Mouse (Mus musculus): Measurements from ENCODE around the gene Pou4f2. TPM values are rescaled to one million over a fixed set of nuclear protein-coding genes. Genes with fewer than 3 reads are reported as not detected.

Gene Pou4f2
- polyA plus RNA-seq, 1 experiment from 2014 or later: not detected

- TF ChIP-seq EP300 (optimal IDR thresholded peaks at IDR 0.05): no peak
- TF ChIP-seq CTCF (IDR thresholded peaks at IDR 0.05; ENCODE audit: low read depth): no peak
- H3K4me2 ChIP-seq (replicated peaks; ENCODE audit: low read depth): no peak overlapping the region
- H3K9me3 ChIP-seq (ENCODE audit: control insufficient read depth, low read length): no peaks in the 10 kb centered on the region
- no peaks in the 10 kb centered on the region for H3K4me1 ChIP-seq (replicated peaks; ENCODE audit: control insufficient read depth, insufficient read depth)
- WGBS: 0% methylated on average over 18 of the region's 18 CpGs
- ATAC-seq (ENCODE audit: low FRiP score, low TSS enrichment) (no peak), DNase-seq (ENCODE audit: low spot score) (peak; percentile 59)
- no peak overlapping the region for H3K4me3 ChIP-seq (ENCODE audit: low read depth, low read length)
- H3K9ac ChIP-seq (ENCODE audit: low read length): no peak overlapping the region
- H3K36me3 ChIP-seq (ENCODE audit: control insufficient read depth, insufficient read depth, low read length): no peaks in the 10 kb centered on the region
- H3K27me3 ChIP-seq (ENCODE audit: control insufficient read depth, insufficient read depth, low read length): peaks cover 7% of the 10 kb centered on the region; the same call in 1 of the 2 replicates
- H3K27ac ChIP-seq (replicated peaks): no peak overlapping the region
Observed at GRCm38 (mm10) chr8:78438121-78438520, 1.7 kb upstream of the Pou4f2 start.

- Histone ChIP-seq H3K4me3 (ENCODE audit: low read depth, low read length) (no peak overlapping the region), H3K27me3 (ENCODE audit: control insufficient read depth, insufficient read depth, low read length) (peaks cover 7% of the 10 kb centered on the region; the same call in 1 of the 2 replicates), H3K27ac (replicated peaks) (no peak overlapping the region), H3K9me3 (ENCODE audit: control insufficient read depth, low read length) (no peaks in the 10 kb centered on the region), H3K36me3 (ENCODE audit: control insufficient read depth, insufficient read depth, low read length) (no peaks in the 10 kb centered on the region), H3K9ac (ENCODE audit: low read length) (no peak overlapping the region), H3K4me1 (replicated peaks; ENCODE audit: control insufficient read depth, insufficient read depth) (no peaks in the 10 kb centered on the region), H3K4me2 (replicated peaks; ENCODE audit: low read depth) (no peak overlapping the region)
- ATAC-seq (ENCODE audit: low FRiP score, low TSS enrichment) (no peak), DNase-seq (ENCODE audit: low spot score) (no peak)
- WGBS: 4% methylated on average over 32 of the region's 32 CpGs
- TF ChIP-seq EP300 (optimal IDR thresholded peaks at IDR 0.05) (no peak), CTCF (IDR thresholded peaks at IDR 0.05; ENCODE audit: low read depth) (no peak)
Observed at GRCm38 (mm10) chr8:78437140-78438045, 948 bp upstream of the Pou4f2 start.

- H3K36me3 ChIP-seq (ENCODE audit: control insufficient read depth, insufficient read depth, low read length): no peaks in the 10 kb centered on the region
- peak overlapping the region; percentile 33; the same call in 1 of the 2 replicates for H3K4me3 ChIP-seq (ENCODE audit: low read depth, low read length)
- H3K9ac ChIP-seq (ENCODE audit: low read length): no peak overlapping the region
- H3K4me1 ChIP-seq (replicated peaks; ENCODE audit: control insufficient read depth, insufficient read depth): no peaks in the 10 kb centered on the region
- H3K9me3 ChIP-seq (ENCODE audit: control insufficient read depth, low read length): no peaks in the 10 kb centered on the region
- peak overlapping the region; percentile 45 for H3K4me2 ChIP-seq (replicated peaks; ENCODE audit: low read depth)
- H3K27ac ChIP-seq (replicated peaks): no peak overlapping the region
- ATAC-seq (ENCODE audit: low FRiP score, low TSS enrichment) (no peak), DNase-seq (ENCODE audit: low spot score) (no peak)
- 2% methylated on average over 14 of the region's 25 CpGs for WGBS
- TF ChIP-seq CTCF (IDR thresholded peaks at IDR 0.05; ENCODE audit: low read depth): no peak
- no peak for TF ChIP-seq EP300 (optimal IDR thresholded peaks at IDR 0.05)
- H3K27me3 ChIP-seq (ENCODE audit: control insufficient read depth, insufficient read depth, low read length): peaks cover 7% of the 10 kb centered on the region; the same call in 1 of the 2 replicates
Observed at GRCm38 (mm10) chr8:78436661-78437060, 216 bp upstream of the Pou4f2 start.

DNA sequence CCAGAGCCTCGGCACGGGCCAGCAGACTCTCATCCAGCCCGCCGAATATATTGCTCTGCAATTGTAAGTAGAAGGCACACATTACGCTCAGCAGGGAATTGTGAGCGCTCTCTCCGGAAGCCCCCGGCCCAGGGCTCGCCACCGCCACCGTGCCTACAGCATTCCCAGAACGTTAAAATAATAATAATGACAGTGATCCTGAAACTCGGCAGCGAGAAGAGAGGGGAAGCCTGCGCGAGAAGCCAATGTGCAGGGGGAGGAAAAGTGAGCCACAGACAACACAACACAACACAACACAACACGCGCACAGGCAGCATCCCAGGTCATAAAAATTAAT lies 853 bp downstream of the Pou4f2 start:
- Histone ChIP-seq H3K27ac (replicated peaks) (no peak overlapping the region), H3K27me3 (ENCODE audit: control insufficient read depth, insufficient read depth, low read length) (peaks cover 7% of the 10 kb centered on the region; the same call in 1 of the 2 replicates), H3K4me3 (ENCODE audit: low read depth, low read length) (no peak overlapping the region), H3K9ac (ENCODE audit: low read length) (no peak overlapping the region), H3K36me3 (ENCODE audit: control insufficient read depth, insufficient read depth, low read length) (no peaks in the 10 kb centered on the region), H3K4me2 (replicated peaks; ENCODE audit: low read depth) (no peak overlapping the region), H3K9me3 (ENCODE audit: control insufficient read depth, low read length) (no peaks in the 10 kb centered on the region), H3K4me1 (replicated peaks; ENCODE audit: control insufficient read depth, insufficient read depth) (no peaks in the 10 kb centered on the region)
- no peak for ATAC-seq (ENCODE audit: low FRiP score, low TSS enrichment)
- WGBS: 3% methylated on average over 18 of the region's 18 CpGs
- no peak for DNase-seq (ENCODE audit: low spot score)
- TF ChIP-seq EP300 (optimal IDR thresholded peaks at IDR 0.05) (no peak), CTCF (IDR thresholded peaks at IDR 0.05; ENCODE audit: low read depth) (no peak)

DNA sequence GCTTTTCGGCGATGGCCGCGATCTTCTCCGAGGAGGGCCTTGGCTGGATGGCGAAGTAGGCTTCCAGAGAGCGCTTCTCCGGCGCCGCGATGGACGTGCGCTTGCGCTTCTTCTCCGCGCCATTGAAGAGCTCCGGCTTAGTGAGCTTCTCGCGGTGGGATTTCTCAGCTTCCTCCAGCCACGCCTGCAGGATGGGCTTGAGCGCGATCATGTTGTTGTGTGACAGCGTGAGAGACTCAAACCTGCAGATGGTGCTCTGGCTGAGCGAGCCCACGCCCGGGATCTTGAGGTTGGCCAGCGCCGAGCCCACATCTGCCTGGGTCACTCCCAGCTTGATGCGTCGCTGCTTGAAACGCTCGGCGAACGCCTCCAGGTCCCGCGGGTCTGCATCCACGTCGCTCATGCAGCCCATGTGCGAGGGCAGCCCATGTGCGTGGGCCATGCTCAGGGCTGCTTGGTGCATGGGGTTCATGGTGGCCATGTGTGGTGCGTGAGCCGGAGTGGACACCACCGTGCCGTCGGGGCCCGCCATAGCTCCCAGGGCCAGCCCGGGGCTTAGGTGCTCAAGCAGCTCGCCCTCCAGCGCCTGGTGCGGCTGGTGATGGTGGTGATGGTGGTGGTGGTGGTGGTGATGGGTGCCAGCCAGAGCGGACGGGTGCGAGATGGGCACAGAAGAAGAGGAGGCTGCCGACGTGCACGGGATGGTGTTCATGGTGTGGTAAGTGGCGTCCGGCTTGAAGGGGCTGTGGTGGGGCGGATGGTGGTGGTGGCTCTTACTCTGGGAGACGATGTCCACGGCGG lies 1.4 kb downstream of the Pou4f2 start:
- no peak for TF ChIP-seq EP300 (optimal IDR thresholded peaks at IDR 0.05)
- no peak for TF ChIP-seq CTCF (IDR thresholded peaks at IDR 0.05; ENCODE audit: low read depth)
- WGBS: 2% methylated on average over 59 of the region's 62 CpGs
- Histone ChIP-seq H3K9ac (ENCODE audit: low read length) (no peak overlapping the region), H3K4me1 (replicated peaks; ENCODE audit: control insufficient read depth, insufficient read depth) (no peaks in the 10 kb centered on the region), H3K27ac (replicated peaks) (no peak overlapping the region), H3K4me3 (ENCODE audit: low read depth, low read length) (no peak overlapping the region), H3K36me3 (ENCODE audit: control insufficient read depth, insufficient read depth, low read length) (no peaks in the 10 kb centered on the region), H3K27me3 (ENCODE audit: control insufficient read depth, insufficient read depth, low read length) (peaks cover 7% of the 10 kb centered on the region; the same call in 1 of the 2 replicates), H3K9me3 (ENCODE audit: control insufficient read depth, low read length) (no peaks in the 10 kb centered on the region), H3K4me2 (replicated peaks; ENCODE audit: low read depth) (no peak overlapping the region)
- ATAC-seq (ENCODE audit: low FRiP score, low TSS enrichment): no peak
- DNase-seq (ENCODE audit: low spot score): no peak
